Mouse (Mus musculus): Measurements from ENCODE around the gene Adap1. TPM values are rescaled to one million over a fixed set of nuclear protein-coding genes. Genes with fewer than 3 reads are reported as not detected.

The Adap1 gene
- total RNA-seq, 2 experiments from 2014 or later: 1.5 to 1.6 TPM

DNA sequence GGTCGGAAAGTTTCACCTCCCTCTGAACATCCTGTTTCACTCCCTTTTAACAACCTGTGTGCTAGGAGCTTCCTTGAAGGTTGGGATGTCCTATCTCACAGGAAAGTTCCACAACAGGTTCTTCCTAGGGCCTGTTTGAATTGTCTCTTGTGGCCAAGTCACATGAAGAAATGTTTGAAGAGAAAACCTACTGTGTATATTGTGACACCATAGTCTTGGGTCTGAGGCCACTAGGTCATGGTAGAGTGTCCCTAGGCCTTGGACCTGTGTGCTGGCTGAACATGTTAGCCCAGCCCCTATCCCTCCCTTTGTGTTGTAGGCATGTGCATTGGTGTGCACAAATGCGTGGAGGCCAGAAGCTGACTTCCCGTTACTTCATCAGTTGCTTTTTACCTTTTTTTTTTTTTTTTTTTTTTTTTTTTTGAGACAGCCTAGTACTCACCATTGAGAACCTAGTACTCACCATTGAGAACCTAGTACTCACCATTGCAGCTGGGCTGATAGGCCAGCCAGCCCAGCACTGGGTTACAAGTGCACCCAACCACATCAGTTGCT lies 69.1 kb downstream of the Adap1 start:
- intact Hi-C loops (cut with DNase I): no loop called here
- no peak for DNase-seq

DNA sequence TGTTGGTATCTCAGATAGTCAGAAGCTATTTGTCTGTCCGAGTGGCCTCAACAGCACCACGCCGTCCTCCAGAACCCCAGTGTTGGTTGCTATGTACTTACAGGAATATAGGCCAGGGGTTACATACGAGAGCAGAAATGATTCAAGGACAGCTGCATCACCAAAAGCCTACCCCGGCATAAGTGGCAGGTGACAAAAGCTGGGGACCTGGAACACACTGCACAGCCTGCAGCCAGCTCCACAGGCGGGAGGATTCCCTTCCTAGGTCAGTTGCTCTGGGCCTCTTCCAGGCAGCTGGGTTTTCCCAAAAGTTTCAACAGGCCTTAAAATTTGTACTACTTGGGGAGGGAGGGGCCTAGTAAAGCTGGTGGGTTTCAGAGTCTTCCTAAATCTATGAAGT lies 69.6 kb downstream of the Adap1 start:
- intact Hi-C loops (cut with DNase I): no loop called here
- DNase-seq: peak; percentile 22 to 40

DNA sequence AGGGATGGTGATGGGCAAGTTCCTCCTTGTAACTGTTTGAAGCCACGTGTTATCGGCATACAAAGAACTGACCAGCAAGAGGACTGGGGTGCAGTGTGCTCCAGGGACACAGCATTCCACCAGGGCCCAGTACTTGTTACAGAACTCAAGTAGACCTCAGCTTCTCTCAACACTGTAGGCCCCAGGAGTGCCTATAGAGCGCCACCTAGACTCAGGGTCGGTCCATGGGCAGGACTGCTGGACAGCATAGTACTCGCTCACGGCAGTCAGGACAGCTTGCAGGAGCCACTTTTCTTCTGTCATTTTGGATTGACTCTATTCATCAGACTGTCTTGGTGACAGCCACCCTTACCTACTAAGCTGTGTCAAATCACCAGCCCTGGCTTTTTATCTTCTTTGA lies 70.5 kb downstream of the Adap1 start:
- intact Hi-C loops (cut with DNase I): loop anchor here (5.0 kb wide), 2 partner anchors 53 to 1068 kb away; partner anchors contain the start of genes Cnpy4, Sun1 and Taf6
- DNase-seq: no peak

DNA sequence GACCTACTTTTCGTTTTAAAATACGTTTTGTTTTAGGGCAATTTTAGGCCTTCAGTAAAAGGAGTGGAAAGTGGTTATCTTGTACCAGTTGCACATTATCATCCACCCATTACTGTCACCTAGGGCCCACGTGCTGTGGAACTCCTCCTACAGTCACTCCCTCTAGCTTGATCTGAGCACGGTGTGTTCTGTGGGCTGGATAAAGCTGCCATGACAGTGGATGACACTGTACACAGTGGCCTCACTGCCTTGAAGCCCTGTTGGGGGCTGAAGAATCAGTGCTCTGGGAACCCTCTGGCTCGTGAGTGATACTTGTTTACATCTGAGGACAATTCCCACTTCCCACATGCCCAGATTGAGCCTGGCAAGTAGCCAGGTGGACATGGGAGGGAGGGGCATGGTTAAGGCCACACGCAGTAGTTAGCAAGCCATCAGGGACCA lies 72.1 kb downstream of the Adap1 start:
- intact Hi-C loops (cut with DNase I): loop anchor here (5.0 kb wide), 2 partner anchors 51 to 1066 kb away; partner anchors contain the start of genes Cnpy4, Sun1 and Taf6
- DNase-seq: peak; percentile 22 to 30

DNA sequence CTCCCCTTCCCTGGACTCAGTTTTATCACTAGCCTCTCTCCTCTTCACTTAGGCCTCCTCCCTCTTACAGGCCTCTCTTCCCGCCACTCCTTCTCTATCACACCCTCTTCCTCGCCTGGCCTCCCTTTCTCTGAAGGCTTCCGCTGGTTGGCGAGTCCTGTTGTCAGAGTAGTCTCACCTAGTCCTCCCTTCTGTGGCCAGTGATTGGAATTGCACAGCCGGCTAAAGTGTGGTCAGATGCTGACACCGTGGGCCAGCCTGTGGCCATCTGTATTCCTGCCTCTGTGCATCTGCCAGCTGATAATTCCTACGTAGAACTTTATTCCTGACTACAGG lies 72.5 kb downstream of the Adap1 start:
- no peak for DNase-seq
- intact Hi-C loops (cut with DNase I): loop anchor here (5.0 kb wide), 2 partner anchors 51 to 1066 kb away; partner anchors contain the start of genes Cnpy4, Sun1 and Taf6

DNA sequence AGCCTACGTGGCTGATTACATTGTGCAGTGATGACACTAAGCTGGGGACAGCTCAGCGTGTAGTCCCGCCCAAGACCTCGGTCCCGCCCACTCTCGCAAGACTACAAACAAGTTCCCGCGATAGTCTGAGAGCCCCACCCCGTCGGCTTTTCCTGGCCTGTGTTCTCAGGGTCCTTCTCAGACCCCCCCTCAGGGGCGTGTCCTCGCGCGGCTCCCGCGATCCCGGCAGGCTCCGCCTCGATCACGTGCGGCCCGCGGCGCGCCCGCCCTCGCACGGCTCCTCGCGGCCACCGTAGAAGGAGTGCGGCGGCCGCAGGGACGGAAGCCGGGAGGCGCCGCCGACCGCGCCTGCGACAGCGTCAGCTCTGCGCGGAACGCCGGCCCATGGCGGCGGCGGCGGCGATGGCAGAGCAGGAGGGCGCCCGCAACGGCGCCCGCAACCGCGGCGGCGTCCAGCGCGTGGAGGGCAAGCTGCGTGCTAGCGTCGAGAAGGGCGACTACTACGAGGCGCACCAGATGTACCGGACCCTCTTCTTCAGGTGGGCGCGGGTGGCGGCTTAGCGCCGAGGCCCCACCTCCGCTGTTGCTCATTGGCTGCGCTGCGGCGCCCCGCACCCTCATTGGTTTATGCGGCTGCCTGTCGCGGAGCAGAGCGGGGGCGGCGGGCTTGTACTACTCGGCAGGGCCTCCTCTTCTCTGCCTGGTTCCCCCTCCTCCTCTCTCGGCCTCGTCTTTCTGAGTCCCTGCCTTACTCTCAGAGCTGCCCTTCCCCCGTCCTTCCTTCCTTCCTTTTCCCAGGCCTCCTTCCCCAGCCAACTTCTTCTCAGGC lies 73.1 kb downstream of the Adap1 start, which contains the start of gene Get4:
Get4 (plus strand) TSS at position 244 of the 829 bp plus-strand sequence.
- intact Hi-C loops (cut with DNase I): loop anchor here (5.0 kb wide), 2 partner anchors 50 to 1065 kb away; partner anchors contain the start of genes Cnpy4, Sun1 and Taf6
- DNase-seq: peak; percentile 99

DNA sequence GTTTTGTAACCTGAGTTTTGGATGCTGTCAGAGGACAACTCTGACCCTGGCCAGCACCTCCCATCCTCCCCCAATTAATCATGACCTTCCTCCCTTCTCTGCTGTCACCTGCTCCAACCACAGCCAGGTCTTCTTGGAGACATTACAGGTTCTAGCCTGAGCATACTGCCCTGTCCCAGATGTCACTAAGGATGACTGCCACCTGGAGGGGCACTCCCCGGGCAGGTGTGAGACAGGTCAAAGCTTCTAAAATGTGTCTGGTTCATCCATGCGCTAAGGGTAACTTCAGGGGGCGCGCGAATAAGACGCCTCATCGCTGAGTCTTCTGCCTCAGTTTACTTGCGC lies 73.7 kb downstream of the Adap1 start:
- intact Hi-C loops (cut with DNase I): loop anchor here (5.0 kb wide), 2 partner anchors 49 to 1064 kb away; partner anchors contain the start of genes Cnpy4, Sun1 and Taf6
- DNase-seq: no peak

DNA sequence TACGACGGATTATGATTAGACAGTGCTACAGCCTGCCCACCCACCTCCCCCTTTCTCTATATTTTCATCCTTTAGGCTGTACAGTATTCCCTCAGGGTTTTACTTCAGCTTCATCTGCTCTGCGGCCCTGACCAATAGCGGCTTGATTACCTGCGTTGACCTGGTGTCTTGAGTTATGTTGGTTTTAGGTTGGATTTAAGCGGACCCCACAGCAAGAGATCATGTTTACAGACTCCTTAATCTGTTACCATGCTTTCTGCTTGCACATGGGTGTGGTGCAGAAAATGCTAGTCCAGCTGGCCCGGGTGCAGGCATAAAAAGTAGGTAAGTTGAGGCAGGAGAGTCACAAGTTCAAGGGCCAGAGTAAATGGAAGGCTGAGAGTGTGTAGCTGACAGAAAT lies 74.1 kb downstream of the Adap1 start:
- no peak for DNase-seq
- intact Hi-C loops (cut with DNase I): loop anchor here (5.0 kb wide), 2 partner anchors 49 to 1064 kb away; partner anchors contain the start of genes Cnpy4, Sun1 and Taf6

DNA sequence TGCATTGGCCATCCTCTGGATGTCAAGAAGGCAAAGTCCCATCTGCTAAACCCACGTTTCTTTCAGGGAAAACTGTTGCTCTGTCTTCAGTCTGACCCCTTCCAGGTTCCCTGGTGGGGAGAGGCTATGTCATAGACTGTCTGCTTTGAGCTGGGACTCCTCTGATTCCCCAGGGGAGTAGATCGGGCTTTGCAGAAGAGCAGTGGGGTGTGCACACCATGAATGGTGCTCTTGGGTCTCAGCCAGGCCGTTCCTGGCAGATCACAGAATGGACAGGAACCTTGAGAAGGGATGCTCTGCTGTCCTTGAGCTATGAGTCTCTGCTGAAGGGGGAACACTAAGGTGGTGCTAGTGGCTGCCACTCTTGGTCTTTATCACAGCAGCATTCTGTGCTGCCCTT lies 76.6 kb downstream of the Adap1 start:
- intact Hi-C loops (cut with DNase I): no loop called here
- DNase-seq: no peak

DNA sequence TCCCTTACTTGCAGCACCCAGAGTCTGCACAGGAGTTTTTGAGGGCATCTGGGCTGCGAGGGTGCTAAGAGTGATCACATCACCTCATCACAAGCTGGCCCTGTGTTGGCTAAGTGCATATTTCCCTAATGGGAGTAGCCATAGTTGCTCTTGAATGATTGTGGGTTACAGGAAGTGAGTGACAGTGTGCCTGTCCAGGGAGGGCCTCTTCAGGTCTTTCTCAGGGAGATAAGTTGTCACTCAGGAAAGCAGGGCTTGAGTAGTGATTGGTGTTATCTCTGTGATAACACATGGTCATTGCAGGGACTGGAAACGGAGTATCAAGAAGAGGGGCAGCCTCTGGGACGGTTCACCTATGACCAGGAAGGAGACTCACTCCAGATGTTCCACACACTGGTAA lies 77.7 kb downstream of the Adap1 start:
- intact Hi-C loops (cut with DNase I): loop anchor here (2.0 kb wide), 1 partner anchor 21 kb away; no protein-coding TSS in a partner anchor
- no peak for DNase-seq

DNA sequence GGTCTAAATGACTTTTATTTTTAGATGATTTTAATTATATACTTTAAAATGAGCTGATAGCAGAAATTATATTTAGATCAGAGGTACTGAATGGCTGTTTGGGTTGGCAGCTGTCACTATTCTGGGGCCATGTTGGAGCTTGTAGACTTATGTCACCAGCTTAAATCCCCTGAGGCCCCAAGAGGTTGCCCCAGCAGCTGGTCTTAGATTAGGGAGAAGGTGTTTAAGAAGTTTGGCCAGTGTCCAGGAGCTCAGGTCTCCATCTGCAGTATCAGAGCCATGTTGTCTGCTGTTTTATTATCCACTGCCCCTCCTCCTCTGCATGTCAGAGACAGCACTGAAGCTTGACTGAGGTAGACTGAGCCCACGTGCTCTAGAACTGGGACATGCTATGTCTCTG lies 82.0 kb downstream of the Adap1 start:
- DNase-seq: no peak
- intact Hi-C loops (cut with DNase I): no loop called here

DNA sequence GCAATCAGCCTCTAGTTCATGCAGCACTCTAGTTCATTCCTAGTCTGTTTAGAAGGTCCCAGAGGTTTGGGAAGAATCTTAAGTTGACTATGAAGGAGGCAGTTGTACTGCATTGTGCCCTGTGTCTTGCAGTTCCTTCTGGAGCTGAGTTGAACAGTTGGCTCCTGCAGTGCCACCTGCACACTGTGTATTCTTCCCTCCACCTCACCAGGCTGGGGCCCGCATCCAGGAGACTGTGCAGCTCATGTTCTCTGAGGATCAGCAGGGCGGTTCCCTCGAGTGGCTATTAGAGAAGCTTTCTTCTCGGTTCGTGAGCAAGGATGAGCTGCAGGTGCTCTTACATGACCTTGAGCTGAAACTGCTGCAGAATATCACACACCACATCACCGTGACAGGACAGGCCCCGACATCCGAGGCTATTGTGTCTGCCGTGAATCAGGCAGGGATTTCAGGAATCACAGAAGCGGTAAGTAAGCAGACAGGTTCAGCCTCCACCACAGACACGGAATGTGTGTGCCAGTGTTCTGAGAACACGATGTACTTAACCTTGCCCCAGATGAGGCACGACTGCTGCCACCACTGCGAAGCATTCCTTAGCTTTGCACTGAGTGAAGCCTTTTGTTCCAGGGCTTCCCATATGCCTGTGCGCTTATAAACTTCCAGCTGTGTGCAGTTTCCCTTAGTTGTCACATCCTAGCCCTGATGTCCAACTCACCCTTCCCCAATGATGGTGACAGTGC lies 84.2 kb downstream of the Adap1 start:
- intact Hi-C loops (cut with DNase I): no loop called here

DNA sequence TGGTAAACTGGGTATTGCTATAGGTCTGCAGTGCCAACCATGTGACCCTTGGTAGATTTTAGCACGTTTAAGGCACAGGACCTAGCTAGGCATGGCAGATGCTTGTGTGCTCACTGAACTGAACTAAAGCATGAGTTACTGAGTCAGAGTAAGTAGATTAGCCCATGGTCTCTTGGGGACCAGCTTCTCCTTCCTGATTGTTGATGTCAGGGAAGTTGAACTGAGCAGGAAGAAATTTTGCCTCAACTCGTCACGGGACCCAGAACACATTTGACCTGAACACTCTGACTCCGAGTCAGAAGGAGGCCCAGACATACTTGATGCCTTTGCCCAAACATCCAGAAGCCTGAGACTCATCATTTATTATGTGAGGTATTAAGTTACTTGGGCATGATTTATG lies 88.0 kb downstream of the Adap1 start:
- no peak for DNase-seq
- intact Hi-C loops (cut with DNase I): no loop called here

More for the DNA sequence above, 84.2 kb downstream of the Adap1 start:
- no peak for DNase-seq

DNA sequence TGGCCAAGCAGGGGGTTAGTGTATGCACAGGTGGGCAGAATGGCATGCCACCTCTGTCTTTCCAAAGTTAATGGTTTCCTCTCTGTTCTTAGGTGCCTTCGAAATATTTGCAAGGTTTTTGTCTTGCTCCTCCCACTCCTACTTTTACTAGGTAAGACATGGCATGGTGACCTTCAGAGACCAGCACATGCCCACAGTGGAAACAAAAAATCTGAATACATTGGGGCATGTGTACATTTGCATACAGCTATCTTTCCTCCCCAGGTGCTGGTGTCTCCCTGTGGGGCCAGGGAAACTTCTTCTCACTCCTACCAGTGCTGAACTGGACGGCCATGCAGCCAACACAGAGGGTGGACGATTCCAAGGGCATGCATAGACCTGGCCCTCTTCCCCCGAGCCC lies 91.0 kb downstream of the Adap1 start:
- intact Hi-C loops (cut with DNase I): no loop called here
- DNase-seq: no peak

DNA sequence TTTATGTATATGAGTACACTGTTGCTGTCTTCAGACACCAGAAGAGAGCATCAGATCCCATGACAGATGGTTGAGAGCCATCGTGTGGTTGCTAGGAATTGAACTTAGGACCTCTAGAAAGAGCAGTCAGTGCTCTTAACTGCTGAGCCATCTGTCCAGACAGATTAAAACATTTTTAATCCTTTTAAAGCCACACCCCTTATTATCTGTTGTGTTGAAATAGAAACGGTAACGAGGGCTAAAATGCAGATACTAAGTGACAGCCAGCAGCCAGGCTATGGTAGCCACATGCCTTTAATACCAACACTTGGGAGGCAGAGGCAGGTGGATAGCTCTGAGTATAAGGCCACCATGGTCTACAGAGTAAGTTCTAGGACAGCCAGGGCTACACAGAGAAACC lies 93.3 kb downstream of the Adap1 start:
- DNase-seq: no peak
- intact Hi-C loops (cut with DNase I): no loop called here

DNA sequence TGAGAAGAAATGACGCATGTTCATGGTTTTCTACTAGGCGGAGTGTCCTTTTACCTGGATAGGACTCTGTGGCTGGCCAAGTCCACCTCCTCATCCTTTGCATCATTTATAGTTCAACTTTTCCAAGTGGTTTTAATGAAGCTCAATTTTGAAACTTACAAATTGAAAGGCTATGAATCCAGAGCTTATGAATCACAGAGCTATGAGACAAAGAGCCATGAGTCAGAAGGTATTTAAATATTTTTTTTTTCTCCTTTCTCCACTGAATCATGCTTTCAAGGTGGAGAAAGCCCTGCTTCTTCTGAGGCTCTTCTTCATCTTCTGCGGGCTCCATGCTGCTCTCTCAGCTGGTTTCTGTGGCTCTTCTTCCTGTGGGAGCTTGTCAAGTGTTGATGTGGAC lies 95.7 kb downstream of the Adap1 start:
- DNase-seq: no peak
- intact Hi-C loops (cut with DNase I): no loop called here

DNA sequence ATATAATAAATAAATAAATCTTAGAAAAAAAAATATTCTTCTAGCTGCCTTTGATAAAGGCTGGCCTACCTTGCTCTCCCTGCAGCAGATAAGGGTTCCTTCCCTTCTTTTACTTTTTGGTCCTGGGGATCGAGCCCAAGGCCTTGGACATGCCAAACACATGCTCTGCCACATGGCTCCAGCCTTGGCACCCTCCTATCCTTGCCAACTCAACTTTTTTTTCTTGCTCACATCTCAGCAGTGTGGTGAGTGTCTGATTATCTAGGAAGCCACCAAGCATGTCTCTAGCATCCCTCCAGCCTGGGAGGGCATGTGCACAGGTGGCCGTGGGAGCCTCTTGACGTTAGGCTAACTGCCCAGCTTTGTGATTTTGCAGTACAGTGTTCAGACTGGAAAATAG lies 97.1 kb downstream of the Adap1 start:
- DNase-seq: no peak
- intact Hi-C loops (cut with DNase I): no loop called here

DNA sequence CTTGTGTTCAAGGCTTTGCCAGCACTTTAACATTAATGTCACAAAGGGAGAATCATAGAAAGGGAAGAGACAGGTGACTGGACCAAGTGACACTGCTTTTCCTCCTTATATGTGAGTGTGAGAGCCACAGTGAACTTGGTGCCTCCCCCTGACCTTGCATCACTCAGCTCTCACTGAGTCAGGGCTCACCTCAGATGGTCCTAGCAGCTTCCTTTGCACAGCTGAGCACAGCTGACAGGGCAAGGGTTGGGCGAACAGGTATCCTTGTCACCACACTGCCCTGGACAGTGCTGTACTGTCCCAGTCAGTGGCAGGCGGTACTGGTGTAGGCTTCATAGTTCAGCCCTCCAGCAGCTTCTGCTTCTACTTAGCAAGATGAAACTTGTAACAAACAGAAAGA lies 97.8 kb downstream of the Adap1 start:
- intact Hi-C loops (cut with DNase I): loop anchor here (2.0 kb wide), 1 partner anchor 19 kb away; no protein-coding TSS in a partner anchor
- no peak for DNase-seq

DNA sequence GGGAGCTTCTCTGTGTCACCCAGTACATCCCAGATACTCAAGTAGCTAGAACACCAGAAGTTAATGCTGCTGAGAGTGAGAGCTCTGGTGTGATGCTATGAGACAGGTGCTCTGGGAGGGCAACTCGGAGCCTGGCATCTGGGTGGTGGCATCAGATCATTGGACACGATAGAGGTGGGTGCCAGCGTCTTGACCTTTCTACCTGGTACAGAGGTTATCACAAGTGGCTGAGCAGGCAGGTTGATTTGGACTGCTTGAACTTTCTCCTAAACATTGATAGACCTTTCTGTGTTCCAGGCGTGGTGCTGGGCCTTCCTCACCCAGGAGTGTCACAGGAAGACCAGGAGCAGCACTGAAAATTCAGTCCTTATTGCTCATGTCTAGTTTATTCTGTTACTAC lies 98.2 kb downstream of the Adap1 start:
- intact Hi-C loops (cut with DNase I): loop anchor here (2.0 kb wide), 1 partner anchor 20 kb away; no protein-coding TSS in a partner anchor
- DNase-seq: no peak

DNA sequence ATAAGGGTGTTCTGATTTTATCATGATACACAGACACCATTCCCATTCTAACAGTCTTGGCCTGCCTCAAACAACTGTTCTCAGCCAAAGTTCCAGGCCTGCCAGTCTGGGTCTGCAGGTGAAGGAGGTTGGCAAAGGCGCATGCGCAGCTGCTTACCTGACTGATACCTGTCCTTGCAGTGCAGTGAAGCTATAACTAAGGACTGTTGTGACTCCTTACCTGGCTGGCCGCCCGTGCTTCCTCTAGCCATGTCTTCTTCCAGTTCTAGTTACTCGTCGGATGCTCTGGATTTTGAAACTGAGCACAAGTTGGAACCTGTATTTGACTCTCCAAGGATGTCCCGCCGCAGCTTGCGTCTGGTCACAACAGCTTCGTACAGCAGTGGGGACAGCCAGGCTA lies 102.1 kb downstream of the Adap1 start:
- intact Hi-C loops (cut with DNase I): no loop called here
- no peak for DNase-seq
